Mouse (Mus musculus): ENCODE measurements around the gene Oxct2a. TPM values are rescaled to one million over a fixed set of nuclear protein-coding genes. Genes with fewer than 3 reads are reported as not detected.
A peak's percentile ranks its signal among the peaks of the same experiment; 100 is the strongest.
"Not testable (repeated sequence)": the region's sequence is repeated elsewhere in the genome, so short reads cannot be mapped to it uniquely, and the experiment has no call there.

The Oxct2a gene
- total RNA-seq, 2 experiments from 2014 or later: 0.33 TPM; not detected in 1

DNA sequence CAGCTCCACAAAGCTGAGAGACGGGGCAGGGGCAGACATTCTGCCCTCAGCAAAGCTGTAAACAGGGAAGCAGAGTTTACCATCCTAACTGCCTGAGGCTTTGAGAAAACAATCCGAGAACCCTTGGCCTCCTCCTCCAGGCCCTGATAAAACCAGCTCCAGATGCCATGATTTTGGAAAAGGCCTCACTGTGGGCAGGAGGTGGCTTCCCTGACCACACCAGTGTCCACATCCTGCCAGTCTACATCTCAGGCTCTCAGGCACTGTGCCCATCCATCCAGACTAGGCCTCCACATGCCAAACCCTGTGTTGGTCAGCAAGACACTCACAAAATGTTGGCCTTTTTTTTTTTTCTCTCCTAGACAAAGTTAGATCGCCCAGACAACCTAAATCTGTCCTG is 10.7 kb upstream of the Oxct2a start:
- no peak for TF ChIP-seq CTCF (IDR thresholded peaks at IDR 0.05)
- peak overlapping the region; percentile 31; the same call in 1 of the 2 replicates for H3K27ac ChIP-seq
- intact Hi-C loops (cut with DNase I): no loop called here
- DNase-seq: no peak
- H3K4me3 ChIP-seq: no peak overlapping the region

DNA sequence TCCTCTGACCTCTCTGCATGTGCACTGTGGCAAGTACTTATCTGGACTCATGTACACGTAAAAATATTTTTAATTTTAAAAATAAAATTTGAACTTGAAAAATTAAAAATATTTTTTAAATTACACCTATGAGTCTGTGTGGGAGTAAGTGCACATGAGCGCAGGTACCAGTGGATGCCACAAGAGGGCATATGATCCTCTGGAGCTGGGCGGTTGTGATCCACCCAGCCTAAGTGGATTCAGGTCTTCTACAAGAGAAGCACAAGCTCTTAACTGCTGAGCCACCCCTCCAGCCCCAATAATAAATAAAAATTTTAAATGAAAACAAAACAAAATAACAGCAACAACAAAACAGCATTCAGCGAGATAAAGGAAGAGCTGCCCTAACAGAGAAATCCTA is 9.7 kb upstream of the Oxct2a start:
- no peak for DNase-seq
- Histone ChIP-seq H3K27ac (no peak overlapping the region), H3K4me3 (no peak overlapping the region)
- intact Hi-C loops (cut with DNase I): no loop called here
- peak; percentile 32 for TF ChIP-seq CTCF (IDR thresholded peaks at IDR 0.05)

DNA sequence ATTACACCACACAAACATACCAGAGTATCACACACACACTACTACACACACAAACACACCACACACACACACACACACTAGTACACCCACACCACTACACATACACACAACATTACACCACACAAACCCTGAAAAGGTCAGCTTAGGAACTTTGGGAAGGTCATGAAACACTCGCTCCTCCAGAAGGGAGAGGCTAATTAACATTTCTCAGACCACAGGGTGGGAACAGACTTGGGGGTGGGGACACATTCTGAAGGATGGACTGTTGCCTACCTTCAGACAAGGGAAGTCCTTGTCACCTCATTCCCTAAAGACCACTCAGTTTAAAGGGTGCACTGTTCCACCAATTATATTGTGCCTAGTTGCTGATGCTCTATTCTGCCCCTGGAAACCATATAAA is 8.5 kb upstream of the Oxct2a start:
- H3K27ac ChIP-seq; DNase-seq; H3K4me3 ChIP-seq; intact Hi-C loops (cut with DNase I): not testable (repeated sequence)

DNA sequence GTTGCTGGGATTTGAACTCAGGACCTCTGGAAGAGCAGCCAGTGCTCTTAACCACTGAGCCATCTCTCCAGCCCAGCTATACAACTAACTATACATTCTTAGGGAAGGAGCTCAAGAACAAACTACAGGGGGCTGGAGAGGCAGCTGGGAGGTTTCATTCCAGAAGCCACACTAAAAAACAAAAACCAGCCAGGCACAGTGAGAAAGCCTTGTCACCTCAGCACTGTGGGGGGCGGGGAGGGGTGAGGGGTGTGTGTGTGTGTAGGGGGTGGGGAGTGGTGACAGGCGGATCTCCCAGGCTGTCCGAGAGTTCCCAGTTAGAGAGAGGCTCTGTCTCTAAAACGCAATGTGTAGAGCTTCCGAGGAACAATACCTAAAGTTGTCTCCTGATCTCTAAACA is 7.9 kb upstream of the Oxct2a start:
- DNase-seq: no peak
- TF ChIP-seq CTCF (IDR thresholded peaks at IDR 0.05): no peak

DNA sequence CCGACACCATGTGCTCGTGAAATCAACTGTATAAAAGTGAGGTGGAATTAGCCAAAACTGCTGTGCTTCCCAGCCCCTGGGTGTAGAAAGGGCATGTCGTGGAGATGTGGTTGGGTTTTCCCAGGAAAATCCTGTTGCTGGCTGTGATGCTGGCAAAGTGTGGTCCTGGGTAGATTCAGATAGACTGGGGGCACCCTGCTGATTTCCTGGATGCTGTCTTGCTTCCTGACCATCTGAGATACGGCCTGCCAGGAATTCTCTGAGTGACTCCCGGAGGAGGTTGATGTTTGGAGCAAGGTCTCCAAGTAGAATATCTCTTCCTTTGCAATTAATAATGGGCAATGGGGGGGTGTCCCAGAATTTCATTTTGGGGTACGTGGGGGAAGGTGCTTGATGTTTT is 5.5 kb upstream of the Oxct2a start:
- no peak for DNase-seq
- no peak overlapping the region for H3K27ac ChIP-seq
- intact Hi-C loops (cut with DNase I): no loop called here
- no peak overlapping the region for H3K4me3 ChIP-seq
- no peak for TF ChIP-seq CTCF (IDR thresholded peaks at IDR 0.05)

More for the DNA sequence above, 7.9 kb upstream of the Oxct2a start:
- Histone ChIP-seq H3K4me3 (no peak overlapping the region), H3K27ac (no peak overlapping the region)
- intact Hi-C loops (cut with DNase I): no loop called here

DNA sequence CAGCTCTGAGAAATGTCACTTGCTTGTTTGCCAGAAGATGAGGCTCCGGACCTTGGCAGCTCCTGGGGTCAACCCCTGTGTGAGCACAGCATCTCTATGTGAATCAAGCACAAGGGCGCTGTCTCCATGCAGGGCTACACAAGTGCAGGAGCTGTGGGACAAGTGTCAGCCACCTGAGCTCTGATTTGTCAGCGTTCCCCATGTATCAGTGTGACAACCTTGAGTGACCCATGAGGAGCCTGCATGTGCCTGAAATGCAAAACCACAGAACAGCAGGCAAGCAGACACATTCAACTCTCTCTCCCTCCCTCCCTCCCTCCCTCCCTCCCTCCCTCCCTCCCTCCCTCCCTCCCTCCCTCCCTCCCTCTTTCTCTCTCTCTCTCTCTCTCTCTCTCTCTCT is 4.2 kb upstream of the Oxct2a start:
- intact Hi-C loops (cut with DNase I): no loop called here
- TF ChIP-seq CTCF (IDR thresholded peaks at IDR 0.05): no peak
- no peak overlapping the region for H3K27ac ChIP-seq
- no peak for DNase-seq
- no peak overlapping the region for H3K4me3 ChIP-seq

DNA sequence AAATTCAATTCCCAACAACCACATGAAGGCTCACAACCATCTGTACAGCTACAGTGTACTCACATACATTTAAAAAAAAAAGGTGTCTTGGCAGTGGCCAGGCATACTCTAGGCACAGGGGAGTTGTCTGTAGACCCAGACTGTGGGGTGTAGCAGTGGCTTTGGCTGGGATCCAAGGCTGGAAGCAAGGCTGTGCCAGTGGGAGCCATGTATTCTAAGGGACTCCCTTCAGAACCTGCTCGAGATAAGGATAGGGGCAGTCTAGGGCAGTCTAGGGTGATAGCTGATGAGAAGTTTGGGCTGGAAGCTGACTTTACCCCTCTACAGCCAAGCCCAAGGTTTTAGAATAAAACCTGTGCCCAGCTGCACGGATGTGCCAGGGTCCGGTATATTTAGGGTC is 2.7 kb upstream of the Oxct2a start:
- TF ChIP-seq CTCF (IDR thresholded peaks at IDR 0.05): no peak
- DNase-seq: no peak
- Histone ChIP-seq H3K4me3 (no peak overlapping the region), H3K27ac (no peak overlapping the region)
- intact Hi-C loops (cut with DNase I): no loop called here

DNA sequence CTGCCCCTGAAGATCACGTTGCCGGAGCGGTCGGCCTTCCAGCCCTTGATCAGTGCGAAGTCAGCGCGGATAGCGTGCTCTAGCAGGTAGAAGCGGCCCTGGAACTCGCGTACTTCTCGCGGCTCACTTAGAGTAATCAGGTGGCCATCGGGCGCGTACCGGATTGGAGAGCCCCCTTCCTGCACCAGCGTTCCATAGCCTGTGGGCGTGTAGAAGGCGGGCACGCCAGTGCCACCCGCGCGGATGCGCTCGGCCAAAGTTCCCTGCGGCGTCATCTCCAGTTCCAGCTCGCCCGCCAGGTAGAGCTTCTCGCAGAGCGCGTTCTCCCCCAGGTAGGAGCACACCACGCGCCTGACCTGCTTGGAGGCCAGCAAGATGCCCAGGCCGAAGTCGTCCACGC is 524 bp downstream of the Oxct2a start:
- H3K27ac ChIP-seq; DNase-seq; intact Hi-C loops (cut with DNase I): not testable (repeated sequence)
- peak overlapping the region; percentile 46 for H3K4me3 ChIP-seq

DNA sequence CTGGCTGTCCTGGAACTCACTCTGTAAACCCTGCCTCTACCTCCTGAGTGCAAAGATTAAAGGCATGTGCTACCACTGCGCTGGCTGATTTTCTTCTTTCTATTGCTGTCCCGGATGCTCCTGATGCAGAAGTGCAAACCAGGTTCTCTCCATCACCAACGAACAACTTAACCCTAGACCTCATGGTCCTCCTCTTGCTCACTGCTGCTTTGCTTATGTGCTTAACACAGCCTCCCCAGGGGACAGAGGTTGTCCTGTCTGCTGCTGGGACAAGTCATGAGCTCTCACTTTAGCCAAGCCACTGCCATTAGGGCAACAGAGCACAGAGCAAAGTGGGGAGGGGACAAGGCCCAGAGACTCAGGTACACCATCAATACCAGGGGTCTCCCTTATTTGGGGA is 8.9 kb downstream of the Oxct2a start:
- Histone ChIP-seq H3K4me3 (no peak overlapping the region), H3K27ac (no peak overlapping the region)
- no peak for TF ChIP-seq CTCF (IDR thresholded peaks at IDR 0.05)
- intact Hi-C loops (cut with DNase I): no loop called here
- no peak for DNase-seq

DNA sequence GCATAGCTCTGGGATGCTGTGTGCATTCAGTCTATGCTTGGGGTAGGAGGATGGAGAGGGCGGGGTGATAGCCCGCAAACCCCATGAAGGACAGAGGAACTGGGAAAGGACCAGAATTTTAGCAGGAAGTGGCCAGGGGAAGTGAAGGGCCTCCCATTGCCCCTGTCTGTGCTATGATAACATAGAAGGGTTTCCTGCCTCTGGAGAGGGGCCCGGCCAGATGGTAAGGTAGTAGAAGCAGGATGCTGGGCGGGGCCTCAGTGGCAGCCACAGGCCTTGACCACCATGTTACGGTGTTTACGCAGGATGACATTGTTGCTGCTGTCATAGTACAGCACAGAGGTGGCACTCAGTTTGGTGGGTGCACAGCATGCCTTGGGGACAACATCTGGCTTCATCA is 10.4 kb downstream of the Oxct2a start:
- H3K27ac ChIP-seq: no peak overlapping the region
- H3K4me3 ChIP-seq: no peak overlapping the region
- no peak for TF ChIP-seq CTCF (IDR thresholded peaks at IDR 0.05)
- intact Hi-C loops (cut with DNase I): no loop called here
- no peak for DNase-seq

DNA sequence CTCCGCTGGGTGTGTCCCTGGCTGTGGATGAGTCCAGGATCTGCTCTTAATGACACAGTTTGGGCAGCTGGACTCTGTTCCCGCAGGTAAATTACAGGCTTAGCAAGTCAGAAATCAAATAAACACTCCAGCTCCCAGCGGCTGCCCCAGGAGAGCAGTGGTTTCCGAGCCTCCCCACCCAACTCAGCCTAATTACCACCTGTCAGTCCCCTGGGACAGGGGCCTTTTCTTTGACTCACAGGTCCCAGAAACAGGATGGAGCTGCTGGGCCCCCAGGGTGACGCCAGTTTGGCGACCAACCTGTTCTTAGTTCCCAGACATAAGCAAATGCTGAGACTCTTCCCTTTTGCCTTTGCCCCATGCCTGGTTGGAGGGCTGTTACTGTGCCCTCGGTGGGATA is 11.6 kb downstream of the Oxct2a start:
- intact Hi-C loops (cut with DNase I): no loop called here
- no peak overlapping the region for H3K27ac ChIP-seq
- DNase-seq: no peak
- no peak for TF ChIP-seq CTCF (IDR thresholded peaks at IDR 0.05)
- no peak overlapping the region for H3K4me3 ChIP-seq

DNA sequence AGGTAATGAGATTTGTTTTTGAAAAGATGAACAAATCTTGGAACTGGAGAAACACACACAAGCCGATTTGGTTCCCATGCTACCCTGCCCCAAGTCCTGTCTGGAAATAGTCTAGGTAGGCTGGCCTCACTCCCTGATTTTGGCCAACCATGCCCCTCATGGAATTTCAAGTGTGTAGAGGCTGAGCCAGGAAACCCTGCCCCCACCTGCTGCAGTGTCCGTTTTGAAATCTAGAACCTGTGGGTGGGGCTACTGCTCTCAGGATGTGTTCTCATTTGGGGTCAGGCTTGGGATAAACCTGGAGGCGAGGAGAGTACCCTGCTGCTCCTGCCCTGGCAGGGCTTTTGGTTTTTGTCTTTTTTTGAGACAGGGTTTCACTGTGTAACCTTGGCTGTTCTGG is 15.1 kb downstream of the Oxct2a start:
- no peak overlapping the region for H3K4me3 ChIP-seq
- intact Hi-C loops (cut with DNase I): loop anchor here (5.0 kb wide), 2 partner anchors 39 to 84 kb away; no protein-coding TSS in a partner anchor
- no peak for TF ChIP-seq CTCF (IDR thresholded peaks at IDR 0.05)
- DNase-seq: peak; percentile 74
- H3K27ac ChIP-seq: peak overlapping the region; percentile 77

DNA sequence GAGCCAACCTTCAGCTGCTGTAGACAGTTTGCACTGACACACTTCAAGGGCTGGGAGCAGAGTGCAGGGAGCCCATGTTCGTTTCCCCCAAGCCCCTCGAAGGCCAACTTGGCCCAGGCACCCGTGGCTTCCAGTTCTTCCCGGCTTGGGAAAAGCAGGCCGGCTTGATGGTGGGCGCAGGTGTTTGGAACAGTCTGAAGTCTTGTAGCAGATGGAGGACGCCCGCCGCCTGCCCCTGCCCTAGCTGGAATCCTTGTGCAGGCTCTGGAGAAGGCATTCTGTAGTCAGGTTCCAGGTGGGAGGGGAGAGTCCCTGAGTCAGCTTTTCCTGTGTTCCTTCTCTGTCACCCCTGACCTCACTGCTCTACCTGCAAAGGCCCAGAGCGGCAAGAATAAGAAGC is 16.4 kb downstream of the Oxct2a start:
- no peak for DNase-seq
- peak overlapping the region; percentile 77; the same call in 1 of the 2 replicates for H3K27ac ChIP-seq
- intact Hi-C loops (cut with DNase I): loop anchor here (1.0 to 5.0 kb wide), 3 partner anchors 40 to 222 kb away; no protein-coding TSS in a partner anchor
- no peak for TF ChIP-seq CTCF (IDR thresholded peaks at IDR 0.05)
- no peak overlapping the region for H3K4me3 ChIP-seq

DNA sequence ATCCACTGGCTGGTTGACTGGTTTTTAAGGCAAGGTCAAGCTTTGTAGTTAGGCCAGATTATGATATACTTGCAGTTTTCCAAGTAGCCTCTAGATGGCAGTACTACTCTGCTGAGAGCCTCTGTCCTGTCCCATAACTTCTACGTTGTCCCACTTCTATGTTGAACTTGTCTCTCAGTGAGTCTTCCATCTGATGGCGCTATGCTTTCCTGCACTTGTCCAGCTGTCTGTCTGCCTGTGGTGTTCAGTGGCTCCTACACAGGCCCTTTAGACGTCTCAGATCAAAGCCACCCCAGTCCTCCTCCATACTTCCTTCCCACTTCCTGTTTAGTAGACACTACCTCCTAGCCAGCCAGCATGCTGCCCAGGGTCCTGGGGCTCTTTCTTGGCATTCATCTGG is 17.6 kb downstream of the Oxct2a start:
- H3K4me3 ChIP-seq: no peak overlapping the region
- TF ChIP-seq CTCF (IDR thresholded peaks at IDR 0.05): peak; percentile 88
- intact Hi-C loops (cut with DNase I): loop anchor here (1.0 to 5.0 kb wide), 3 partner anchors 42 to 224 kb away; no protein-coding TSS in a partner anchor
- H3K27ac ChIP-seq: peak overlapping the region; percentile 53
- no peak for DNase-seq
